Mouse (Mus musculus): ENCODE measurements around the gene Myo18a. TPM values are rescaled to one million over a fixed set of nuclear protein-coding genes. Genes with fewer than 3 reads are reported as not detected.

Gene Myo18a
- total RNA-seq, 2 experiments from 2014 or later: 331 to 334 TPM

DNA sequence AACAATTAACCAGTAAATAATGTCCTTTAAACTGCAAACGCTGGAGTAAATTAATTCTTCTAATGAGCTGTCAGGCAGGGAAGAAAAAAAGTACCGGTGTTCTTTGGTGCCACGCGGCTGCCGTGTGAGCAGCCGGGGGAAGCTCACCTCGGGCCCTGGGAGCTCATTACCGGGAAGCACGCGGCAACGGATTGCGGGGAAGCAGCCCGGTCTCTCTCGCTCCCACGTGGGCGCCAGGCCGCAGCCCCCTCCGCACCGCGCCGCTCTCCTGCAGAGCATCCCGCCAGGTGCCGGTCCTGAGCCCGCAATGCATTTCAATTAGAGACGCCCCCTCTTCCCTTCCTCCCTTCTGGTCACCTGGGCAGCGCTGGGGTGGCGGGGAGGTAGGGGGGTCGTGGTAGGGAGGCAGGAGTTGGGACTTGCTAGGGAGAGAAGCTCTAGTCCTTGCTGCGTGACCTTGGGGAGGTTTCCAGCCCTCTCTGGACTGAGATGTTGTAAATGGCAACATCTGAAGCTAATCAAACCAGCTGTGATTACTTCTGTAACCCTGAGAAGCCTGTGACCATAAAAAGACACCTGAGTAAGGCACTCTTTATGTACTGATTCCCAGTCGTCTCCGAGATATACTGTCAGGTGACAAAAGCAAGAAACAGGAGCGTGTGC is 151.7 kb downstream of the Myo18a start:
- DNase-seq: no peak
- intact Hi-C loops (cut with DNase I): no loop called here

Other genes with a start within 250 kb of the Myo18a start
- under 1 TPM; 0.28 to 0.52 TPM for gene Abhd15, start 248.1 kb upstream of the Myo18a start, total RNA-seq (2021)
- gene Trp53i13, start 247.3 kb upstream of the Myo18a start, total RNA-seq (2021): 1 to 10 TPM; 2.9 to 3.6 TPM
- not detected for gene Gm10392, start 244.0 kb upstream of the Myo18a start, total RNA-seq (2021)
- 10 to 100 TPM; 33.7 to 36.4 TPM for gene Taok1, start 155.4 kb upstream of the Myo18a start, total RNA-seq (2021)
- 10 to 100 TPM; 31.2 to 35.4 TPM for gene Nufip2, start 77.1 kb upstream of the Myo18a start, total RNA-seq (2021)
- gene Cryba1, start 38.0 kb upstream of the Myo18a start, total RNA-seq (2021): not detected
- gene Gm10277, start 24.5 kb downstream of the Myo18a start, total RNA-seq (2021): not detected
- gene Pipox, start 130.8 kb downstream of the Myo18a start, total RNA-seq (2021): not detected
- gene Sez6, start 167.6 kb downstream of the Myo18a start, total RNA-seq (2021): under 1 TPM in 1 of 2 experiments, not detected in 1; 0.10 TPM
- 10 to 100 TPM; 10.7 to 14.1 TPM for gene Phf12, start 219.5 kb downstream of the Myo18a start, total RNA-seq (2021)

Measured in gastrocnemius, postnatal 36 days (tissue).